ENCODE assay signal across 24 mouse cellular contexts in the genomic region with DNA sequence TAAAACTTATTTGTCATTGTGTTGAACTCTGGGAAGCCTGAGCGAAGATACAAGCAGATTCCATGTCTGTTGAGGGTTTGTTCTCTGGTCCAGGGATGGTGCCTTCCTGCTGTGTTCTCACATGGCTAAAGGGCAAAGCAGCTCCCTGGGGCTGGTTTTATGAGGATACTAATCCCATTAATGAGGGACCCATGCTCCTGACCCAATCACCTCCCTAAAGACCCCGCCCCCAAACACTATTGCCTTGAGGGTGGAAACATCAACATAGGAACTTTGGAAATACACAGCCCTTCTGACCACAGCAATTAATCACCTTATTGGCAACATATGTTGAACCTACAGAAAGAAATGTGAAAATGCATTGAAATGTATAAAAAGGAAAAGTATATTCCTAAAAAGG.
"Had no signal": no experiment of that assay in that cellular context is flagged by ENCODE, and none has a peak within 500 bp of the region (broad histone marks: within the 10 kb centered on the region; RNA-seq: fewer than 3 reads in every experiment).

No protein-coding gene starts in this region.

- H3K36me3 ChIP-seq: limb, embryonic 13.5 days; liver, embryonic 12.5 days; liver, embryonic 15.5 days; lung, embryonic 15.5 days; midbrain, embryonic 12.5 days; neural tube, embryonic 13.5 days; stomach, embryonic 15.5 days had no signal

- H3K27me3 ChIP-seq: limb, embryonic 13.5 days; liver, embryonic 12.5 days; liver, embryonic 15.5 days; lung, embryonic 15.5 days; megakaryocyte, embryonic 14.5 days; midbrain, embryonic 12.5 days; neural tube, embryonic 13.5 days; stomach, embryonic 15.5 days had no signal

- DNase-seq: kidney, adult 2 months; kidney, postnatal 25 days; layer of hippocampus, postnatal 36 days; liver; lung, adult 18-20 months; lung, postnatal 10 days; lung, postnatal 36 days; right cerebral cortex, adult 18-20 months; right cerebral cortex, postnatal 14 days; spleen, adult 18-20 months; thymus, postnatal 25 days had no signal

- H3K9me3 ChIP-seq: liver, embryonic 12.5 days; liver, embryonic 15.5 days; lung, embryonic 15.5 days; stomach, embryonic 15.5 days had no signal

- H3K4me3 ChIP-seq: left cerebral cortex, adult 2 months; limb, embryonic 13.5 days; liver, embryonic 12.5 days; liver, embryonic 15.5 days; lung, embryonic 15.5 days; megakaryocyte, embryonic 14.5 days; midbrain, embryonic 12.5 days; myocyte; neural tube, embryonic 13.5 days; stomach, embryonic 15.5 days had no signal

- H3K4me2 ChIP-seq: limb, embryonic 13.5 days; liver, embryonic 12.5 days; liver, embryonic 15.5 days; lung, embryonic 15.5 days; midbrain, embryonic 12.5 days; neural tube, embryonic 13.5 days; stomach, embryonic 15.5 days had no signal

- H3K4me1 ChIP-seq: liver, embryonic 12.5 days; liver, embryonic 15.5 days; lung, embryonic 15.5 days; megakaryocyte, embryonic 14.5 days; midbrain, embryonic 12.5 days; neural tube, embryonic 13.5 days had no signal

- ATAC-seq: intestine, postnatal 0 days; liver, embryonic 12.5 days; midbrain, embryonic 16.5 days had no signal

- H3K27ac ChIP-seq: kidney, postnatal 0 days; left cerebral cortex, adult 2 months; limb, embryonic 13.5 days; liver, embryonic 12.5 days; liver, embryonic 15.5 days; lung, embryonic 15.5 days; midbrain, embryonic 12.5 days; neural tube, embryonic 13.5 days; stomach, embryonic 15.5 days had no signal

- H3K9ac ChIP-seq: limb, embryonic 13.5 days; liver, embryonic 12.5 days; liver, embryonic 15.5 days; lung, embryonic 15.5 days; midbrain, embryonic 12.5 days; neural tube, embryonic 13.5 days; stomach, embryonic 15.5 days had no signal
